Mouse (Mus musculus): Measurements from ENCODE around the gene Arid1b. TPM values are rescaled to one million over a fixed set of nuclear protein-coding genes. Genes with fewer than 3 reads are reported as not detected.
A peak's percentile ranks its signal among the peaks of the same experiment; 100 is the strongest.

Arid1b gene
- polyA plus RNA-seq, 1 experiment from 2014 or later, result 5.8 TPM

- Histone ChIP-seq H3K27ac (ENCODE audit: low read length) (no peak overlapping the region), H3K9me3 (ENCODE audit: control insufficient read depth, low read length) (no peaks in the 10 kb centered on the region), H3K4me1 (ENCODE audit: control insufficient read depth, insufficient read depth, low read length) (peaks cover 70% of the 10 kb centered on the region), H3K4me3 (ENCODE audit: low read length) (no peak overlapping the region), H3K27me3 (replicated peaks; ENCODE audit: control insufficient read depth, insufficient read depth, low read length) (no peaks in the 10 kb centered on the region), H3K36me3 (ENCODE audit: control insufficient read depth, insufficient read depth, low read length) (no peaks in the 10 kb centered on the region), H3K4me2 (ENCODE audit: low read depth, low read length) (no peak overlapping the region), H3K9ac (ENCODE audit: low read depth, low read length) (no peak overlapping the region)
- WGBS, result 62% methylated on average over 12 of the region's 12 CpGs
- ATAC-seq, result no peak
These were observed 15.6 kb downstream of the Arid1b start for GRCm38 (mm10) chr17:5009526-5010260.

- Histone ChIP-seq H3K9me3 (ENCODE audit: control insufficient read depth, low read length) (no peaks in the 10 kb centered on the region), H3K4me3 (ENCODE audit: low read length) (no peak overlapping the region), H3K27ac (ENCODE audit: low read length) (no peak overlapping the region), H3K4me2 (ENCODE audit: low read depth, low read length) (no peak overlapping the region), H3K27me3 (replicated peaks; ENCODE audit: control insufficient read depth, insufficient read depth, low read length) (no peaks in the 10 kb centered on the region), H3K9ac (ENCODE audit: low read depth, low read length) (no peak overlapping the region), H3K4me1 (ENCODE audit: control insufficient read depth, insufficient read depth, low read length) (peaks cover 59% of the 10 kb centered on the region), H3K36me3 (ENCODE audit: control insufficient read depth, insufficient read depth, low read length) (no peaks in the 10 kb centered on the region)
- WGBS, result 46% methylated on average over 7 of the region's 7 CpGs
- ATAC-seq, result no peak
These were observed 16.6 kb downstream of the Arid1b start for GRCm38 (mm10) chr17:5010781-5011180.

- ATAC-seq, result no peak
- 41% methylated on average over 3 of the region's 3 CpGs for WGBS
These were observed 18.0 kb downstream of the Arid1b start for GRCm38 (mm10) chr17:5012091-5012490.

GRCm38 (mm10) chr17:5012517-5012916 lies 18.4 kb downstream of the Arid1b start:
- 59% methylated on average over 4 of the region's 4 CpGs for WGBS
- Histone ChIP-seq H3K4me3 (ENCODE audit: low read length) (peak overlapping the region; percentile 27), H3K27ac (ENCODE audit: low read length) (peak overlapping the region; percentile 83), H3K4me2 (ENCODE audit: low read depth, low read length) (peak overlapping the region; percentile 37), H3K9ac (ENCODE audit: low read depth, low read length) (peak overlapping the region; percentile 50; the same call in 1 of the 2 replicates), H3K9me3 (ENCODE audit: control insufficient read depth, low read length) (no peaks in the 10 kb centered on the region), H3K27me3 (replicated peaks; ENCODE audit: control insufficient read depth, insufficient read depth, low read length) (no peaks in the 10 kb centered on the region), H3K36me3 (ENCODE audit: control insufficient read depth, insufficient read depth, low read length) (no peaks in the 10 kb centered on the region), H3K4me1 (ENCODE audit: control insufficient read depth, insufficient read depth, low read length) (peaks cover 45% of the 10 kb centered on the region)
- peak; percentile 63 for ATAC-seq

More at GRCm38 (mm10) chr17:5012091-5012490, 18.0 kb downstream of the Arid1b start:
- Histone ChIP-seq H3K4me1 (ENCODE audit: control insufficient read depth, insufficient read depth, low read length) (peaks cover 49% of the 10 kb centered on the region), H3K27me3 (replicated peaks; ENCODE audit: control insufficient read depth, insufficient read depth, low read length) (no peaks in the 10 kb centered on the region), H3K4me3 (ENCODE audit: low read length) (no peak overlapping the region), H3K27ac (ENCODE audit: low read length) (peak overlapping the region; percentile 7; the same call in 1 of the 2 replicates), H3K9me3 (ENCODE audit: control insufficient read depth, low read length) (no peaks in the 10 kb centered on the region), H3K4me2 (ENCODE audit: low read depth, low read length) (no peak overlapping the region), H3K36me3 (ENCODE audit: control insufficient read depth, insufficient read depth, low read length) (no peaks in the 10 kb centered on the region), H3K9ac (ENCODE audit: low read depth, low read length) (no peak overlapping the region)

GRCm38 (mm10) chr17:5014327-5014957 lies 20.3 kb downstream of the Arid1b start:
- Histone ChIP-seq H3K4me1 (ENCODE audit: control insufficient read depth, insufficient read depth, low read length) (peaks cover 27% of the 10 kb centered on the region), H3K27ac (ENCODE audit: low read length) (peak overlapping the region; percentile 72), H3K36me3 (ENCODE audit: control insufficient read depth, insufficient read depth, low read length) (no peaks in the 10 kb centered on the region), H3K4me2 (ENCODE audit: low read depth, low read length) (peak overlapping the region; percentile 8), H3K4me3 (ENCODE audit: low read length) (0 out of 2 replicates have a peak overlapping the region, but pooled peaks have one; percentile 0), H3K27me3 (replicated peaks; ENCODE audit: control insufficient read depth, insufficient read depth, low read length) (no peaks in the 10 kb centered on the region), H3K9me3 (ENCODE audit: control insufficient read depth, low read length) (no peaks in the 10 kb centered on the region), H3K9ac (ENCODE audit: low read depth, low read length) (0 out of 2 replicates have a peak overlapping the region, but pooled peaks have one; percentile 5)
- WGBS, result 63% methylated on average over 23 of the region's 23 CpGs
- peak; percentile 33 for ATAC-seq

GRCm38 (mm10) chr17:5016404-5016803 lies 22.3 kb downstream of the Arid1b start:
- H3K27me3 ChIP-seq (replicated peaks; ENCODE audit: control insufficient read depth, insufficient read depth, low read length), result no peaks in the 10 kb centered on the region
- H3K36me3 ChIP-seq (ENCODE audit: control insufficient read depth, insufficient read depth, low read length), result no peaks in the 10 kb centered on the region
- H3K4me2 ChIP-seq (ENCODE audit: low read depth, low read length), result no peak overlapping the region
- no peak overlapping the region for H3K9ac ChIP-seq (ENCODE audit: low read depth, low read length)
- H3K4me3 ChIP-seq (ENCODE audit: low read length), result no peak overlapping the region
- WGBS, result 58% methylated on average over 4 of the region's 4 CpGs
- H3K27ac ChIP-seq (ENCODE audit: low read length), result no peak overlapping the region
- H3K9me3 ChIP-seq (ENCODE audit: control insufficient read depth, low read length), result no peaks in the 10 kb centered on the region
- ATAC-seq, result no peak
- peaks cover 25% of the 10 kb centered on the region for H3K4me1 ChIP-seq (ENCODE audit: control insufficient read depth, insufficient read depth, low read length)

GRCm38 (mm10) chr17:5017065-5017464 lies 22.9 kb downstream of the Arid1b start:
- Histone ChIP-seq H3K9ac (ENCODE audit: low read depth, low read length) (no peak overlapping the region), H3K4me3 (ENCODE audit: low read length) (no peak overlapping the region), H3K27ac (ENCODE audit: low read length) (no peak overlapping the region), H3K36me3 (ENCODE audit: control insufficient read depth, insufficient read depth, low read length) (no peaks in the 10 kb centered on the region), H3K4me2 (ENCODE audit: low read depth, low read length) (no peak overlapping the region), H3K9me3 (ENCODE audit: control insufficient read depth, low read length) (no peaks in the 10 kb centered on the region), H3K27me3 (replicated peaks; ENCODE audit: control insufficient read depth, insufficient read depth, low read length) (no peaks in the 10 kb centered on the region), H3K4me1 (ENCODE audit: control insufficient read depth, insufficient read depth, low read length) (peaks cover 28% of the 10 kb centered on the region)
- no peak for ATAC-seq
- WGBS, result 84% methylated on average over 10 of the region's 10 CpGs

- ATAC-seq, result 0 out of 2 replicates have a peak, but pooled peaks have one; percentile 12
- Histone ChIP-seq H3K4me2 (ENCODE audit: low read depth, low read length) (0 out of 2 replicates have a peak overlapping the region, but pooled peaks have one; percentile 9), H3K4me3 (ENCODE audit: low read length) (no peak overlapping the region; the same call in 1 of the 2 replicates)
These were observed 27.3 kb downstream of the Arid1b start for GRCm38 (mm10) chr17:5021303-5022003.

GRCm38 (mm10) chr17:5022019-5022544 lies 27.9 kb downstream of the Arid1b start:
- Histone ChIP-seq H3K9me3 (ENCODE audit: control insufficient read depth, low read length) (no peaks in the 10 kb centered on the region), H3K36me3 (ENCODE audit: control insufficient read depth, insufficient read depth, low read length) (no peaks in the 10 kb centered on the region), H3K4me1 (ENCODE audit: control insufficient read depth, insufficient read depth, low read length) (peaks cover 33% of the 10 kb centered on the region), H3K4me2 (ENCODE audit: low read depth, low read length) (0 out of 2 replicates have a peak overlapping the region, but pooled peaks have one; percentile 9), H3K4me3 (ENCODE audit: low read length) (no peak overlapping the region; the same call in 1 of the 2 replicates), H3K27me3 (replicated peaks; ENCODE audit: control insufficient read depth, insufficient read depth, low read length) (no peaks in the 10 kb centered on the region), H3K27ac (ENCODE audit: low read length) (peak overlapping the region; percentile 5; the same call in 1 of the 2 replicates), H3K9ac (ENCODE audit: low read depth, low read length) (no peak overlapping the region)
- 47% methylated on average over 9 of the region's 9 CpGs for WGBS
- ATAC-seq, result no peak

More at GRCm38 (mm10) chr17:5021303-5022003, 27.3 kb downstream of the Arid1b start:
- Histone ChIP-seq H3K9ac (ENCODE audit: low read depth, low read length) (no peak overlapping the region), H3K27me3 (replicated peaks; ENCODE audit: control insufficient read depth, insufficient read depth, low read length) (no peaks in the 10 kb centered on the region), H3K36me3 (ENCODE audit: control insufficient read depth, insufficient read depth, low read length) (no peaks in the 10 kb centered on the region), H3K4me1 (ENCODE audit: control insufficient read depth, insufficient read depth, low read length) (peaks cover 33% of the 10 kb centered on the region), H3K9me3 (ENCODE audit: control insufficient read depth, low read length) (no peaks in the 10 kb centered on the region), H3K27ac (ENCODE audit: low read length) (peak overlapping the region; percentile 5; the same call in 1 of the 2 replicates)
- whole genome bisulfite sequencing, result 21% methylated on average over 11 of the region's 11 CpGs

Data from intestine, embryonic 16.5 days (tissue).